Mouse (Mus musculus) hindbrain, embryonic 14.5 days (tissue): ENCODE results near the gene Gm17651. TPM values are rescaled to one million over a fixed set of nuclear protein-coding genes. Genes with fewer than 3 reads are reported as not detected.

Experiments used
- ATAC-seq: fragments of 200-750 bp; cut with Nextera tagmentation; 2 replicates; pipeline ENCODE4 v1.8.0; 2017; ENCODE audit warnings: moderate number of reproducible peaks, mild to moderate bottlenecking, moderate TSS enrichment, moderate library complexity; ENCODE audit not compliant: low FRiP score
- DNase-seq: peaks from one replicate; pipeline ENCODE4 v3.0.0-alpha.2; 2015; ENCODE audit warnings: low spot score
- H3K27ac ChIP-seq: fragments of 300-500 bp; sonication (generic); 2 replicates; pipeline ENCODE4 v1.5.1; 2014; ENCODE audit warnings: mild to moderate bottlenecking, moderate library complexity
- H3K27me3 ChIP-seq: fragments of 300-500 bp; sonication (generic); 2 replicates; pipeline ENCODE4 v1.6.1; 2014; ENCODE audit warnings: mild to moderate bottlenecking, low read length, mixed read lengths; ENCODE audit not compliant: control insufficient read depth, insufficient read depth
- H3K36me3 ChIP-seq: fragments of 300-500 bp; sonication (generic); replicated peaks from 2 replicates; pipeline ENCODE4 v1.6.1; 2014; ENCODE audit not compliant: control insufficient read depth, insufficient read depth
- H3K4me1 ChIP-seq: fragments of 300-500 bp; sonication (generic); replicated peaks from 2 replicates; pipeline ENCODE4 v1.6.1; 2014; ENCODE audit warnings: antibody characterized with exemption, low read length, mixed read lengths; ENCODE audit not compliant: control insufficient read depth, insufficient read depth
- H3K4me2 ChIP-seq: fragments of 300-500 bp; sonication (generic); replicated peaks from 2 replicates; pipeline ENCODE4 v1.6.1; 2014; ENCODE audit warnings: mild to moderate bottlenecking, moderate library complexity
- H3K4me3 ChIP-seq: fragments of 300-500 bp; sonication (generic); replicated peaks from 2 replicates; pipeline ENCODE4 v1.5.1; 2014; ENCODE audit warnings: mild to moderate bottlenecking, low read length
- H3K9ac ChIP-seq: fragments of 300-500 bp; sonication (generic); 2 replicates; pipeline ENCODE4 v1.6.1; 2014
- H3K9me3 ChIP-seq: fragments of 300-500 bp; sonication (generic); 2 replicates; pipeline ENCODE4 v1.6.1; 2016; ENCODE audit warnings: low read length; ENCODE audit not compliant: control insufficient read depth
- WGBS: fragments of 180-500 bp; shearing (Covaris S2); extraction: QIAGEN DNeasy Blood & Tissue Kit; methylation state at CpG from one replicate; pipeline ENCODE4 v1.1.7; 2014; 5-methylcytosine and 5-hydroxymethylcytosine counted together
- microRNA-seq: library from miRNA; unstranded; fragments of <30 nt; microRNA quantifications from one replicate; pipeline ENCODE4, GENCODE M21; 2016
- polyA plus RNA-seq: library from polyadenylated mRNA; unstranded; fragments of >200 nt; fragmentation: Nextera tagmentation; extraction: Ambion mirVana; gene quantifications from 2 replicates; pipeline ENCODE4 v1.2.1, GENCODE M21; 2014

Gm17651 gene
- polyA plus RNA-seq, 1 experiment from 2014 or later, result not detected

DNA sequence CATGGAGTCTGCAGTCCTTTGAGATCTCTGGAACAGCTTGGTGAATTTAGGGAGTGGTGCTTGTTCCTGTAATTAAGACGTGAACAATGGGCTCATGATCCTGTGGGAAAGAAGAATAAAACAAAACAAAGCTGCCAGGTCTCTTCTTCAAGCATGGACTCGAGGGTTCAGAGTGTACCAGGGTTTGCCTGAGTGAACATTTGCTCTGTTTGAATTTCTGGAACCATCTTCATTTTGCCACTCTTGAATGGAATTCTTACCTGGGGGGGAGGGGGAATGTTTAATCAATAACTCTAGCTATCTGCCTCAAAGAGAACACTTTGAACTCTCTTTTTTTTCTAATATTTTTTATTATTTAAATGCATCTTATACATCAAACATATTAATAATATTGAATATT is 49.9 kb downstream of the Gm17651 start:
- DNase-seq (no peak), ATAC-seq (no peak)
- H3K4me3 ChIP-seq, result no peak overlapping the region
- no peaks in the 10 kb centered on the region for H3K27me3 ChIP-seq
- no peak overlapping the region for H3K27ac ChIP-seq
- no peaks in the 10 kb centered on the region for H3K36me3 ChIP-seq
- H3K9me3 ChIP-seq, result no peaks in the 10 kb centered on the region
- no peaks in the 10 kb centered on the region for H3K4me1 ChIP-seq
- no peak overlapping the region for H3K4me2 ChIP-seq
- no peak overlapping the region for H3K9ac ChIP-seq
- WGBS, result 55% methylated on average over 2 of the region's 2 CpGs

Small RNA genes within 50 kb of the gene (microRNA-seq; reads per million reads assigned to microRNA genes)
- not detected for gene Mir7225

Other genes starting within 250 kb of the Gm17651 start
- 4.9 and 5.3 TPM in 2 replicates for gene Chd1l, start 64.5 kb downstream of the Gm17651 start, polyA plus RNA-seq
- 0.61 and 1.0 TPM in 2 replicates for gene Fmo5, start 45.9 kb downstream of the Gm17651 start, polyA plus RNA-seq
- 12.3 and 13.8 TPM in 2 replicates for gene Prkab2, start 16.5 kb downstream of the Gm17651 start, polyA plus RNA-seq
- 76.6 and 84.5 TPM in 2 replicates for gene Pde4dip, start 214.0 kb upstream of the Gm17651 start, polyA plus RNA-seq
- 110 and 111 TPM in 2 replicates for gene Sec22b, start 226.5 kb upstream of the Gm17651 start, polyA plus RNA-seq